Mouse (Mus musculus) intestine, postnatal 0 days (tissue): ENCODE results near the gene Apba1. TPM values are rescaled to one million over a fixed set of nuclear protein-coding genes. Genes with fewer than 3 reads are reported as not detected.

Experiments
- ATAC-seq: fragments of 200-750 bp; cut with Nextera tagmentation; 2 replicates; pipeline ENCODE4 v1.8.0; 2017; ENCODE audit warnings: mild to moderate bottlenecking, moderate TSS enrichment, moderate library complexity
- H3K27ac ChIP-seq: fragments of 300-500 bp; sonication (generic); 2 replicates; pipeline ENCODE4 v1.5.1; 2014; ENCODE audit warnings: mild to moderate bottlenecking, low read depth, low read length, moderate library complexity
- H3K27me3 ChIP-seq: fragments of 300-500 bp; sonication (generic); replicated peaks from 2 replicates; pipeline ENCODE4 v1.6.1; 2014; ENCODE audit warnings: low read length, mixed read lengths; ENCODE audit not compliant: control insufficient read depth, insufficient read depth
- H3K36me3 ChIP-seq: fragments of 300-500 bp; sonication (generic); 2 replicates; pipeline ENCODE4 v1.6.1; 2014; ENCODE audit warnings: mild to moderate bottlenecking, moderate library complexity; ENCODE audit not compliant: control insufficient read depth, insufficient read depth
- H3K4me1 ChIP-seq: fragments of 300-500 bp; sonication (generic); replicated peaks from 2 replicates; pipeline ENCODE4 v1.6.1; 2014; ENCODE audit warnings: antibody characterized with exemption, low read length, mixed read lengths; ENCODE audit not compliant: control insufficient read depth, insufficient read depth
- H3K4me2 ChIP-seq: fragments of 300-500 bp; sonication (generic); replicated peaks from 2 replicates; pipeline ENCODE4 v1.6.1; 2014; ENCODE audit warnings: low read depth, mild to moderate bottlenecking, moderate library complexity
- H3K4me3 ChIP-seq: fragments of 300-500 bp; sonication (generic); 2 replicates; pipeline ENCODE4 v1.5.1; 2014; ENCODE audit warnings: low read depth, low read length
- H3K9ac ChIP-seq: fragments of 300-500 bp; sonication (generic); 2 replicates; pipeline ENCODE4 v1.6.1; 2014; ENCODE audit warnings: mild to moderate bottlenecking, low read depth, low read length
- H3K9me3 ChIP-seq: fragments of 300-500 bp; sonication (generic); 2 replicates; pipeline ENCODE4 v1.6.1; 2016; ENCODE audit warnings: mixed run types; ENCODE audit not compliant: control insufficient read depth
- CTCF ChIP-seq: sonication (generic); IDR thresholded peaks from 2 replicates; pipeline ENCODE4 v1.5.1; 2016; ENCODE audit warnings: low read depth, mild to moderate bottlenecking, control low read depth, antibody characterized with exemption, moderate library complexity
- WGBS: fragments of 180-500 bp; shearing (Covaris S2); extraction: QIAGEN DNeasy Blood & Tissue Kit; methylation state at CpG from one replicate; pipeline ENCODE4 v1.1.7; 2014; 5-methylcytosine and 5-hydroxymethylcytosine counted together
- polyA plus RNA-seq: library from polyadenylated mRNA; unstranded; fragments of >200 nt; fragmentation: Nextera tagmentation; extraction: Ambion mirVana; gene quantifications from 2 replicates; pipeline ENCODE4 v1.2.1, GENCODE M21; 2015

Gene Apba1
- polyA plus RNA-seq, 1 experiment from 2014 or later, result 0.57 TPM

- no peak overlapping the region for H3K9ac ChIP-seq
- H3K27me3 ChIP-seq, result no peaks in the 10 kb centered on the region
- H3K27ac ChIP-seq, result no peak overlapping the region
- H3K9me3 ChIP-seq, result no peaks in the 10 kb centered on the region
- H3K4me2 ChIP-seq, result no peak overlapping the region
- no peak overlapping the region for H3K4me3 ChIP-seq
- H3K36me3 ChIP-seq, result no peaks in the 10 kb centered on the region
- 51% methylated on average over 1 of the region's 1 CpGs for WGBS
- ATAC-seq, result no peak
- H3K4me1 ChIP-seq, result no peaks in the 10 kb centered on the region
- no peak for TF ChIP-seq CTCF
These were observed 42.5 kb downstream of the Apba1 start for GRCm38 (mm10) chr19:23801174-23801573.

DNA sequence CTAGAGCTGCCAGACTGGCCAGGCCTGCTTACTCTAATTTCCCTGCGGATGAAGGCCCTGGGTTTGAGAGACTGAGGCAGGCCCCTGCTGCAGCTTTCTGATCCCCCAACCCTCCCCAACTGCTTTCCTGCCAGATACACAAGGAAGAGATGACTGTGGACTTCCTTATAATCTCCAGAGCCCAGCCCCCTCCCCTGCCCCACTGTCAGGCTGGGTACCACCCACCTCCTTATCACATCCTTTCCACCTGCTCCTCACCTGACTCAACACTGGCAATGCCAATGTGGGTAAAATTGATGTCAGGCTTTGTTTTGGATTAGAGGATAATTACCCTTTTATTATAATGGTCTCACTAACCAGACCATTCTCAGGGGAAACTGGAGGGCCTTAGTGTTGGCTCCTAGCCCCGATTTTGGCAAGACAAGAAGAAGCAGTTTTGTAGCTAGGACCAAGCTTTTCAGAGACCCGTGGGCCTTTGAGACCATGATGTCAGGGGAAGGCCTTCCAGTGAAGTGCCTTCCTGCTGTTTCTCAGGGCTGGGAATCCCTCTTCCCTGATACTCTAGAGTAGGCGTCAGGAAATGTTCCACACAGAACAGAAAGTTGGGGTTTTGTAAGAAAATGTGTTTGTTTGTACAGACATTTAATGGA, 44.7 kb downstream of the Apba1 start:
- Histone ChIP-seq H3K27ac (no peak overlapping the region), H3K9me3 (no peaks in the 10 kb centered on the region), H3K4me1 (no peaks in the 10 kb centered on the region), H3K9ac (no peak overlapping the region), H3K27me3 (no peaks in the 10 kb centered on the region), H3K4me3 (no peak overlapping the region), H3K36me3 (no peaks in the 10 kb centered on the region), H3K4me2 (no peak overlapping the region)
- no peak for ATAC-seq
- 72% methylated on average over 4 of the region's 4 CpGs for WGBS
- no peak for TF ChIP-seq CTCF

GRCm38 (mm10) chr19:23806796-23807195, 48.1 kb downstream of the Apba1 start:
- Histone ChIP-seq H3K36me3 (no peaks in the 10 kb centered on the region), H3K27ac (no peak overlapping the region), H3K4me1 (no peaks in the 10 kb centered on the region), H3K9ac (no peak overlapping the region), H3K4me3 (no peak overlapping the region), H3K9me3 (no peaks in the 10 kb centered on the region), H3K4me2 (no peak overlapping the region), H3K27me3 (no peaks in the 10 kb centered on the region)
- TF ChIP-seq CTCF, result no peak
- ATAC-seq, result no peak
- WGBS, result 51% methylated on average over 6 of the region's 6 CpGs

DNA sequence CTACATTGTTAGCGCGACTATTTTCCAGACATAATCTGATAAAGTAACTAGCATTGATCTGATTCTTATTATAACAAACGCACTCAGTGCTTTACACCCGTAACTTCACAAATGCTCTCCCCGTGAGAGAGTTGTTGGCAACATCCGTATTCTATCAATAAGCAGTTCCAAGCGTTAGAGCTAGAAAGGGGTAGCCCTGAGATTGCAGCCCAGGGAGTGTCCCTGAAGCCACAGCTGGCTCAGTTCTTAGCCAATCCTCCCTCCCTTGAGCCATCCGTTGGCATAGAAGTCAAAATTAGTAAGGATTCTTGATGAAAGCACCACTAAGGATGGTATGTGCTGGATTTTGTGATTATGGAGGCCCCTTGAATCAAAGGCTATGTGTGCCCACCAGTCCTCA, 48.7 kb downstream of the Apba1 start:
- H3K4me3 ChIP-seq, result no peak overlapping the region
- H3K9ac ChIP-seq, result no peak overlapping the region
- no peaks in the 10 kb centered on the region for H3K4me1 ChIP-seq
- H3K9me3 ChIP-seq, result no peaks in the 10 kb centered on the region
- H3K27ac ChIP-seq, result no peak overlapping the region
- no peak overlapping the region for H3K4me2 ChIP-seq
- ATAC-seq, result no peak
- TF ChIP-seq CTCF, result no peak
- no peaks in the 10 kb centered on the region for H3K36me3 ChIP-seq
- H3K27me3 ChIP-seq, result no peaks in the 10 kb centered on the region
- WGBS, result 71% methylated on average over 8 of the region's 8 CpGs

GRCm38 (mm10) chr19:23809236-23809635, 50.5 kb downstream of the Apba1 start:
- 93% methylated on average over 1 of the region's 1 CpGs for WGBS
- H3K27ac ChIP-seq, result no peak overlapping the region
- H3K9me3 ChIP-seq, result no peaks in the 10 kb centered on the region
- H3K4me3 ChIP-seq, result no peak overlapping the region
- no peak overlapping the region for H3K4me2 ChIP-seq
- ATAC-seq, result no peak
- no peaks in the 10 kb centered on the region for H3K27me3 ChIP-seq
- no peaks in the 10 kb centered on the region for H3K4me1 ChIP-seq
- no peak overlapping the region for H3K9ac ChIP-seq
- no peaks in the 10 kb centered on the region for H3K36me3 ChIP-seq
- TF ChIP-seq CTCF, result no peak

- Histone ChIP-seq H3K27me3 (no peaks in the 10 kb centered on the region), H3K36me3 (no peaks in the 10 kb centered on the region), H3K4me1 (no peaks in the 10 kb centered on the region), H3K9ac (no peak overlapping the region), H3K27ac (no peak overlapping the region), H3K4me3 (no peak overlapping the region), H3K4me2 (no peak overlapping the region), H3K9me3 (no peaks in the 10 kb centered on the region)
- no peak for ATAC-seq
- no peak for TF ChIP-seq CTCF
- 83% methylated on average over 5 of the region's 5 CpGs for WGBS
These were observed 51.8 kb downstream of the Apba1 start for GRCm38 (mm10) chr19:23810512-23810911.

GRCm38 (mm10) chr19:23810976-23811375, 52.3 kb downstream of the Apba1 start:
- ATAC-seq, result no peak
- Histone ChIP-seq H3K36me3 (no peaks in the 10 kb centered on the region), H3K4me2 (no peak overlapping the region), H3K27me3 (no peaks in the 10 kb centered on the region), H3K27ac (no peak overlapping the region), H3K4me1 (no peaks in the 10 kb centered on the region), H3K4me3 (no peak overlapping the region), H3K9me3 (no peaks in the 10 kb centered on the region), H3K9ac (no peak overlapping the region)
- WGBS, result 83% methylated on average over 5 of the region's 5 CpGs
- TF ChIP-seq CTCF, result no peak
